Mouse (Mus musculus) left cerebral cortex, adult 6 months (tissue): ENCODE results near the gene Pnpla6. TPM values are rescaled to one million over a fixed set of nuclear protein-coding genes. Genes with fewer than 3 reads are reported as not detected.

Experiments
- long read RNA-seq, 2 experiments: library from polyadenylated mRNA; unstranded; transcript quantifications; one replicate each; pipeline ENCODE4 v2.0.0; 2019 to 2020
- polyA plus RNA-seq: library from polyadenylated mRNA; unstranded; fragments of <200 nt; fragmentation: Nextera tagmentation; gene quantifications from 2 replicates; pipeline ENCODE4 v1.2.3, GENCODE M21; 2021

Gene Pnpla6
- polyA plus RNA-seq: 10.3 and 13.0 TPM in 2 replicates
- long read RNA-seq, experiment 1, full-length matches to known transcripts: 1 of 89 reads
- long read RNA-seq, experiment 1, partial matches to known transcripts: 46 of 89 reads
- long read RNA-seq, experiment 1, other reads (novel, unspliced or antisense): 42 of 89 reads
- long read RNA-seq, experiment 2, full-length matches to known transcripts: 1 of 11 reads
- long read RNA-seq, experiment 2, partial matches to known transcripts: 3 of 11 reads
- long read RNA-seq, experiment 2, other reads (novel, unspliced or antisense): 7 of 11 reads

DNA sequence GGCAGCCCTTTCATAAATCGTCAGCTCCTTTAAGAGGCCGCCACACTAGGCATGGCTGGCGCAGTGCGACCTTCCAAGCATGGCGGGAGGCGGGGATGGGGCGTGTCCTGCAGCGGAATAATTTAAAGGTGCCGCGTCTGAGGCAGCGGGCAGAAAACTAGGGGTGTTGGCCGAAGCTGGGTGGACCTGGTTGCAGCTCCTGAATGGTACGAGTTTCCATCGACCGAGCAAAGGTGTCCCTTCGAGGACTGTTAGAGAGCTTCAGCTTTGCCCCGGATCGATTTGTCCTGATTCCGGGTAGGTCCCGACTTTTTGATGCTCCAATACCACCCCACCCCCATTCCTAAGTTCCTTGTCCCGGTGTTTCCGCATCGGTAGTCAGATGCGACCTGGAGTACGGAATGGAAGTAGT lies at the start of gene Pnpla6:
Gene Pnpla6 (plus strand): TSS at position 125 of the 412 bp plus-strand sequence.

DNA sequence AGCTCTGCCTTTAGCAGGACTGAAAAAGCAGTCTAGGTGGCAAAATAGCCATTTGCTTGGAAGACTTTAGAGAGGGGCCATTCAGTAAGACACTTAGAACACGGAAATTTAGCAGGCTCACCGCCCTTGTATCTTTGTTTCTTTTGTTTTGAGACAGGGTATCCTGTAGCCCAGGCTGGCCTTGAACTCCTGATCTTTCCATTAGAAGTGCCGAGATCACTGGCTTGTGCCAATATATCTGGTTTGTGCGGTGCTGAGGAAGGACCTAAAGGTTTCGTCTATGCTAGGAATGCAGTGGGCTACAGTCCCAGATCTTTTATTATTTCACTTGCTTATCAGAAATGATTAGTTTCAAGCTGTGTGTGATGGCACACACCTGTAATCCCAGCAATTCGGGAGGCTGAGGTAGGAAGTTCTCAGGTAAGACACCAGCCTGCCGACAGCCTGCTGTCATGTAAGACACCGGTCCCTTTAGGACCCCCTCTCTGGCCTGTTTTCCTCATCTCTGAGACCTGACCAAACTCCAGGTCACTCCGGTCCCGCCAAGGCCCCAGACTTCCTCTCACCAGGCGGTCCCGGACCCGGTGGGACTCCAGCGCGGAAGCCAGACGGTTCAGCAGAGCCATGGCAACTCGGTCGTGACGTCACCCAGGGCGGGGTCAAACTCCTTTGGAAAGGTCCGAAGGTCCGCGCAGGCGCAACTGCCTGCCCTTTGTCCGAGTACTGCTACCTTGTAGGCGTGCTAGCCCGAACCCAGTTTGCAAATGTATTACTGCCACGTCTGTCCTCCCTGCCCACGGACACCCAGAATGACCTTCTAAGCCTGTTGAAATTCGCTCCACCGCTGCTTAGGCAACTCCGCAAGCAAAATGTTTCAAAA lies 47.9 kb upstream of the Pnpla6 start, which contains the start of gene Pex11g:
Gene Pex11g (minus strand): TSS at position 675 of the 880 bp plus-strand sequence.

DNA sequence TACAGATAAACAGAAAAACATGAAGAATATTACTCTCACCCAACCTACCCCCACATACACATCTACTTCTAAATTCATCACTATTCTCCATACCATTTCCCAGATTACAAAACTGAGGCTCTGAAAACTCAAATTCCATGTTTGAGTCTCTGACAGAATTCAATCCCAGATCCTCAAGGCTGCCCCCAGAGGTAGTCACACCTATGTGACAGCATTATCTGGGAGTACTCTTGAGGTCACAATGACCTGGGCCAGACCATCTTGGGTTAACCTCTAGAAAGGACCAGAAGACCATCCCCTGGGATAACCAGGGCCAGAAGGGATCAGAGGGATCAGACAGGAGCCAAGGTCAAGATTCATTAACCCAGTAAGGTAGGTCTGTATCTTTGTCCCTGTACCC lies 44.6 kb upstream of the Pnpla6 start, which contains the start of gene Tex45:
Gene Tex45 (plus strand): TSS at position 301 of the 400 bp plus-strand sequence.

DNA sequence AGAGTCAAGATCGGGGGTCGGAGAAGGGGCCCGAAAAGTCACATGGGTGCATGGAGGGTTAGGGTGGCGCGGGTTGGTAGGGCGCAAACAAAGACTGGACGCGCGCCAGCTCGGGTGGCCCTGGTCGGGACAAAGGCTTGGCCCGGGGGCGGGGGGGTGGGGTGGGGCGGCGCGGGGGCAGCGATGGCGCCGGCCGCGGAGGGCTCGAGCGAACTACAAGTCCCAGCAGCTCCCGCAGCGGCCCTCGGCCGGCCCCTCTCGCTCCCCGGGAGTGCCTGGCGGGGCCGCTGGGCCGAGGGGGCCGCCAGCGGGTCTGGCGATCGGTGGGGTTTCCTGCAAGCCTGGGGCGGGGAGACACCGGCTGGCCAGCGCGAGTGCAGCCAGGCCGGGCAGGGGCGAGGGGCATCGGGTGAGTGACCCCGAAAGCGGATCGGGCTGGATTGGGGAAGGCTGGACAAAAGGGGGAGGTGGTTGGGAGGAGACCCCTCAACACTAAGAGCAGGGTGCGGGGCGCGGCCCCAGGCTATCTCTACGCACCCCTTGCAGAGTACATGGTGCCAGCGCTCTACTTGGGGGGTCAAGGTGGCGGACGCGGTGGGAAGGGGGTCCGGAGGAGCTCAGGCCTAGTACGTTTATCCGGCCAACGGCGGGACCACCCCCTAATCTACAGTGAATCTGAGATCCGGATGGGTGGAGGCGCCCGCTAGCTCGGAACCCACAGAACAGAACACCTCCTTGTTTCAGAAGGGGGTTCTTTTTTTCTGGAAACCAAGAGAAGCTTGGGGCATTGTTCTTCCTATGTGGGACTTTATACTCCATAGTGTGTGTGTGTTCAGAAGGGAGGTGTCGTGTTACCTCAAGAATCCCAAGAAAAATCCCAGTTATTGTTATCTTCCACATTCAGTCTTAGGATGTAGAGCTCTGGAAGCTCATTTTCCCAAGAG lies 22.0 kb upstream of the Pnpla6 start, which contains the start of gene Zfp358:
Gene Zfp358 (plus strand): TSS at position 238 of the 944 bp plus-strand sequence.

DNA sequence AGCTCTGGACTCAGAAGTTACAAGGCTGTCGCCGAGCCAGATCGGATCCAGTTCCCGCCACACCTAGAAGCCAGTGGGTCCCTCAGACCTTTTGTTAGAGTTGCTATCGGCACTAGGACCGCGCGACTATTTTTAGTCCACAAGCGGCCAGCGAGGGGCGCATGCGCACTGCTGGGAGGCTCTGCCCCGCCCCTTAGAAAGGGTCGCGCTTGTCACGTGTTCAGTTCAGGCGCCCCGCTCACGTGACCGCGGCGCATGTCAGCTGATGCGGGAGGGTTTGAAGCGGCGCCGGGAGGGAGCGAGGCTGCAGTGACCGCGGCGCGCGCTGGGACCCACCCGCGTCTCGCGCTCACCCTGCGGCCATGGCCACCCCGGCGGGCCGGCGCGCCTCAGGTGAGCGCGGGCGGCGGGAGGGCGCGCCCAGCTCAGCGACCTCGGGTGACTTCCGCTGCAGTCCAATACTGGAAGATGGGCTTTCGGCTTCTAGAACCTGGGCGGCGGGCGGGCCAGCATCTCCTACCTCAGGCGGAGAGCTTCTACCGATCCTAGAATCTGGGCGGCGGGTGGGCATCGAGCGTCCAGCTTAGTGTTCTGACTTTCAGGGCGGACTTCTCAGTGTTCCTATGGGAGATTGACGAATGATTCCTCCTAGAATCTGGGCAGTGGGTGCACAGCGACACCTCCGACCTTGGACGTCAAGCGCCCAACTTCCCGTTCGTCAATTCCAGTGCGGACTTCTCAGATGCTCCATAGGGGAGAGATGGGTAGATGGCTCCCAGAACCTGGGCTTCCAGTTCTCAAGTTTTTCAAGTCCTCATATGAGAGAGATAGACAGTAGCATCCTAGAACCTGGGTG lies 14.7 kb upstream of the Pnpla6 start, which contains the start of gene Mcoln1:
Gene Mcoln1 (plus strand): TSS at position 223 of the 856 bp plus-strand sequence.

DNA sequence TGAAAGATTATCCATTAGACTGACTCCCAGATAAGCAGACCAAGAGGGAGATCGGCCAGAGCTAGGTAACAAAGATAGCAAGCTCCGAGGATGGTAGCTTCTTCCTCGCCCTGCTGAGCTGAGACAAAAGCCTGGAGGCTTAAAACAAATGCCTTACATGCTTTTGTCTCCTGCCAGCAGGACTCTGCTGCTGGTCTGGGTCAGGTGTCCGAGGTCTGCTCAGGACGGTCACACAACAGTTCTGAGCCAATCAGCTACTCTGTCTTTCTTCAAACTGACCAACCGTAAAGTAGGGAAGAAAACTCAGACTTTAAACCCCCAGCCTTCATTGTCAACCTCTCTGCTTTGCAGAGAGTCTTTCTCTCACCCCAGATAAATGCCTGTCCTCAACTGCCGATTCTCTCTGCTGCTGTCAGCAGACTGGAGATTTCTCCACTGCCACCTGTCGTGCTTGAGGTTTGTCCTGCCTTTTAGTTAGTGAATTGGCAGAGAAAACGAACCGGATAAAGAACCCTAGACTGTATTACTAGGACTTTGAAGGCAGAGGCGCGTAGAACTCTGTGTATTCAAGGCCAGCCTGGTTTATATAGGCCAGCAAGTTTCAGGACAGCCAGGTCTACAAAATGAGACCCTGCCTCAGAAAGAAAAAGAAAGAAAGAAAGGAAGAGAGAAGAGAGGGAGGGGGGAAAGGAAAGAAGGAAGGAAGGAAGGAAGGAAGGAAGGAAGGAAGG lies 52.6 kb downstream of the Pnpla6 start, which contains the start of gene C330021F23Rik:
Gene C330021F23Rik (plus strand): TSS at position 350 of the 731 bp plus-strand sequence.

DNA sequence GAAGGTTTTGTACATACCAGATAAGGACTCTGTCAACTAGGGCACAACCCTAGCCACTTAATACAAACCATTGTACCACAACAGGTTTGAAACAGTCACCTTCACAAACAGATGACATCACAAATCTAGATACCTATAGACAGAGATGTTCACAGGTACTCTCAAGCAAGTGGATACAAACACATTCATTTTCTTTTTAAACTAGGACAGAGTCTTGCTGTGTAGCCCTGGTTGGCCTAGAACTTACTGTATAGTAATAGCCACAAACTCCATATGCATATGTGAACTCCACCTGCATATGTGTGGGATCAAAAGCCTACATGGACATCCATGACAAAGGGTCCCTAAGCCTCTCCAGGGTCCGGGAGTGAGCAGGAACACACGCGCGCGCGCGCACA lies 71.8 kb downstream of the Pnpla6 start, which contains the start of gene Camsap3:
Gene Camsap3 (plus strand): TSS at position 301 of the 398 bp plus-strand sequence.

Other genes starting within 250 kb of the Pnpla6 start
- 10.0 and 21.4 TPM in 2 replicates for gene Insr, start 235.8 kb upstream of the Pnpla6 start, polyA plus RNA-seq
- not detected in 2 replicates for gene A430078G23Rik, start 162.0 kb upstream of the Pnpla6 start, polyA plus RNA-seq
- 4.1 and 6.3 TPM in 2 replicates for gene Arhgef18, start 122.4 kb upstream of the Pnpla6 start, polyA plus RNA-seq
- gene Pex11g, start 47.7 kb upstream of the Pnpla6 start, polyA plus RNA-seq: 1.1 and 1.6 TPM in 2 replicates
- 0.06 TPM in 1 of 2 replicates, not detected in the other for gene Tex45, start 44.5 kb upstream of the Pnpla6 start, polyA plus RNA-seq
- gene Zfp358, start 22.2 kb upstream of the Pnpla6 start, polyA plus RNA-seq: 8.2 and 24.2 TPM in 2 replicates
- gene Mcoln1, start 14.9 kb upstream of the Pnpla6 start, polyA plus RNA-seq: 37.8 and 71.3 TPM in 2 replicates
- gene C330021F23Rik, start 52.6 kb downstream of the Pnpla6 start, polyA plus RNA-seq: 0.14 and 0.26 TPM in 2 replicates
- gene Camsap3, start 71.9 kb downstream of the Pnpla6 start, polyA plus RNA-seq: 5.9 and 11.8 TPM in 2 replicates
- 21.7 and 27.5 TPM in 2 replicates for gene Xab2, start 105.9 kb downstream of the Pnpla6 start, polyA plus RNA-seq
- gene Pet100, start 106.2 kb downstream of the Pnpla6 start, polyA plus RNA-seq: 129 and 140 TPM in 2 replicates
- gene Pcp2, start 110.2 kb downstream of the Pnpla6 start, polyA plus RNA-seq: 0.61 TPM in 1 of 2 replicates, not detected in the other
- 10.6 and 12.6 TPM in 2 replicates for gene Stxbp2, start 115.6 kb downstream of the Pnpla6 start, polyA plus RNA-seq
- gene Retn, start 140.4 kb downstream of the Pnpla6 start, polyA plus RNA-seq: 1.0 and 1.8 TPM in 2 replicates
- 0.24 TPM in 1 of 2 replicates, not detected in the other for gene Mcemp1, start 150.4 kb downstream of the Pnpla6 start, polyA plus RNA-seq
- 50.2 and 52.3 TPM in 2 replicates for gene Fcor, start 157.0 kb downstream of the Pnpla6 start, polyA plus RNA-seq
- gene Trappc5, start 160.9 kb downstream of the Pnpla6 start, polyA plus RNA-seq: 22.8 and 24.6 TPM in 2 replicates
- 0.05 TPM in 1 of 2 replicates, not detected in the other for gene Fcer2a, start 178.8 kb downstream of the Pnpla6 start, polyA plus RNA-seq
- gene Clec4g, start 205.3 kb downstream of the Pnpla6 start, polyA plus RNA-seq: 0.33 TPM in 1 of 2 replicates, not detected in the other
- 3.2 and 3.4 TPM in 2 replicates for gene Cd209a, start 233.6 kb downstream of the Pnpla6 start, polyA plus RNA-seq